Mouse (Mus musculus) CH12.LX (cell line): Measurements from ENCODE around the gene Polr3c. TPM values are rescaled to one million over a fixed set of nuclear protein-coding genes. Genes with fewer than 3 reads are reported as not detected.

Experiments used
- DNase-seq: peaks from one replicate; pipeline ENCODE4 v3.0.0-alpha.2; 2013; ENCODE audit errors: extremely low read depth
- H3K27ac ChIP-seq: 2 replicates; pipeline ENCODE4 v1.5.1; 2012; ENCODE audit warnings: low read depth, mild to moderate bottlenecking, control low read depth, moderate library complexity; ENCODE audit not compliant: insufficient read depth
- H3K27me3 ChIP-seq: replicated peaks from 2 replicates; pipeline ENCODE3; 2012; ENCODE audit warnings: inconsistent platforms
- H3K36me3 ChIP-seq, 2 experiments: replicated peaks in 1 of 2; 2 replicates each; pipeline versions ENCODE3 to v1.6.1; 2012; ENCODE audit warnings: inconsistent platforms in 1 of 2, low read length in 1 of 2, mild to moderate bottlenecking in 1 of 2, mixed read lengths in 1 of 2, moderate library complexity in 1 of 2; ENCODE audit not compliant: control insufficient read depth in 1 of 2, insufficient read depth in 1 of 2
- H3K4me1 ChIP-seq, 2 experiments: 2 replicates each; pipeline ENCODE4 v1.6.1; 2012; ENCODE audit warnings: inconsistent platforms in 1 of 2, moderate library complexity in 1 of 2; ENCODE audit not compliant: insufficient read depth in 2 of 2, control insufficient read depth in 1 of 2
- H3K4me2 ChIP-seq: 2 replicates; pipeline ENCODE4 v1.6.1; 2012; ENCODE audit warnings: low read depth, mild to moderate bottlenecking, control low read depth; ENCODE audit not compliant: poor library complexity, insufficient read depth, severe bottlenecking
- H3K4me3 ChIP-seq, 3 experiments: fragments of 150-350 bp in 1 of 3; sonication (generic) in 1 of 3; replicated peaks in 1 of 3; 2 replicates each; pipeline versions ENCODE3 to v1.5.1; 2011 to 2012; ENCODE audit warnings: low read depth in 2 of 3, low read length in 2 of 3, mild to moderate bottlenecking in 2 of 3, moderate library complexity in 2 of 3, control low read depth in 1 of 3, improper control_type of control experiment in 1 of 3, inconsistent platforms in 1 of 3, mixed read lengths in 1 of 3; ENCODE audit not compliant: poor library complexity in 1 of 3
- H3K79me2 ChIP-seq: replicated peaks from 2 replicates; pipeline ENCODE4 v1.6.1; 2012; ENCODE audit warnings: mild to moderate bottlenecking, moderate library complexity; ENCODE audit not compliant: control insufficient read depth, poor library complexity, insufficient read depth, severe bottlenecking; ENCODE audit errors: extremely low read depth
- H3K9ac ChIP-seq: 2 replicates; pipeline ENCODE4 v1.6.1; 2012; ENCODE audit warnings: low read depth, mild to moderate bottlenecking, control low read depth, moderate library complexity; ENCODE audit not compliant: insufficient read depth
- H3K9me3 ChIP-seq: replicated peaks from 2 replicates; pipeline ENCODE3; 2012; ENCODE audit warnings: low read length, inconsistent platforms, mixed read lengths
- CHD1 ChIP-seq: IDR thresholded peaks from 2 replicates; pipeline ENCODE4 v1.6.1; 2012; ENCODE audit warnings: low read depth, low read length, improper control_type of control experiment, inconsistent platforms
- CHD2 ChIP-seq: IDR thresholded peaks from 2 replicates; pipeline ENCODE4 v1.6.1; 2011; ENCODE audit warnings: low read length, improper control_type of control experiment
- CTCF ChIP-seq, 2 experiments: IDR thresholded peaks in 1 of 2; conservative IDR thresholded peaks in 1 of 2; 2 replicates each; pipeline ENCODE4 v1.5.1; 2011 to 2012; ENCODE audit warnings: low read depth in 2 of 2, low read length in 2 of 2, improper control_type of control experiment in 1 of 2, inconsistent platforms in 1 of 2, mild to moderate bottlenecking in 1 of 2, moderate library complexity in 1 of 2
- E2F4 ChIP-seq: IDR thresholded peaks from 2 replicates; pipeline ENCODE4 v1.6.1; 2011; ENCODE audit warnings: low read depth, low read length, improper control_type of control experiment; ENCODE audit not compliant: insufficient replicate concordance
- ETS1 ChIP-seq: conservative IDR thresholded peaks from 2 replicates; pipeline ENCODE4 v1.6.1; 2012; ENCODE audit warnings: low read depth, mild to moderate bottlenecking, inconsistent platforms, low read length, improper control_type of control experiment, moderate library complexity
- GABPA ChIP-seq: IDR thresholded peaks from 2 replicates; pipeline ENCODE4 v1.6.1; 2012; ENCODE audit warnings: low read depth, low read length, improper control_type of control experiment, inconsistent platforms; ENCODE audit not compliant: insufficient replicate concordance
- IRF4 ChIP-seq: IDR thresholded peaks from 2 replicates; pipeline ENCODE4 v1.6.1; 2014; ENCODE audit warnings: low read depth, mild to moderate bottlenecking, inconsistent platforms, low read length, improper control_type of control experiment
- JUND ChIP-seq: conservative IDR thresholded peaks from 2 replicates; pipeline ENCODE4 v1.6.1; 2011; ENCODE audit warnings: low read depth, low read length, improper control_type of control experiment
- MAFK ChIP-seq: IDR thresholded peaks from 2 replicates; pipeline ENCODE4 v1.6.1; 2011; ENCODE audit warnings: low read length, improper control_type of control experiment; ENCODE audit not compliant: insufficient replicate concordance
- MAX ChIP-seq: IDR thresholded peaks from 2 replicates; pipeline ENCODE4 v1.6.1; 2011; ENCODE audit warnings: low read length, improper control_type of control experiment
- MAZ ChIP-seq: IDR thresholded peaks from 2 replicates; pipeline ENCODE4 v1.6.1; 2012; ENCODE audit warnings: low read depth, mild to moderate bottlenecking, inconsistent platforms, low read length, improper control_type of control experiment, moderate library complexity
- MEF2A ChIP-seq: IDR thresholded peaks from 2 replicates; pipeline ENCODE4 v1.6.1; 2014; ENCODE audit warnings: low read depth, mild to moderate bottlenecking, inconsistent platforms, low read length, improper control_type of control experiment, borderline replicate concordance
- PAX5 ChIP-seq: IDR thresholded peaks from 2 replicates; pipeline ENCODE4 v1.6.1; 2012; ENCODE audit warnings: low read length, inconsistent platforms, mixed read lengths
- POLR2A ChIP-seq: IDR thresholded peaks from 2 replicates; pipeline ENCODE4 v1.6.1; 2011; ENCODE audit warnings: low read depth, mild to moderate bottlenecking, improper control_type of control experiment, low read length
- POLR2AphosphoS2 ChIP-seq: IDR thresholded peaks from 2 replicates; pipeline ENCODE4 v1.6.1; 2011; ENCODE audit warnings: low read depth, low read length, improper control_type of control experiment
- RAD21 ChIP-seq: IDR thresholded peaks from 2 replicates; pipeline ENCODE4 v1.6.1; 2011; ENCODE audit warnings: low read depth, mild to moderate bottlenecking, low read length, improper control_type of control experiment, moderate library complexity
- RCOR1 ChIP-seq: conservative IDR thresholded peaks from 2 replicates; pipeline ENCODE4 v1.6.1; 2012; ENCODE audit warnings: low read depth, mild to moderate bottlenecking, inconsistent platforms, low read length, improper control_type of control experiment
- SMC3 ChIP-seq: IDR thresholded peaks from 2 replicates; pipeline ENCODE4 v1.6.1; 2011; ENCODE audit warnings: low read depth, low read length, improper control_type of control experiment
- TBP ChIP-seq: conservative IDR thresholded peaks from 2 replicates; pipeline ENCODE4 v1.6.1; 2011; ENCODE audit warnings: low read depth, low read length, improper control_type of control experiment
- UBTF ChIP-seq: IDR thresholded peaks from 2 replicates; pipeline ENCODE4 v1.6.1; 2012; ENCODE audit warnings: low read depth, mild to moderate bottlenecking, inconsistent platforms, low read length, improper control_type of control experiment, moderate library complexity
- ZC3H11A ChIP-seq: IDR thresholded peaks from 2 replicates; pipeline ENCODE4 v1.6.1; 2012; ENCODE audit warnings: low read depth, mild to moderate bottlenecking, inconsistent platforms, low read length, improper control_type of control experiment
- ZKSCAN1 ChIP-seq: IDR thresholded peaks from 2 replicates; pipeline ENCODE4 v1.6.1; 2012; ENCODE audit warnings: low read depth, inconsistent platforms, low read length, improper control_type of control experiment, borderline replicate concordance
- ZNF384 ChIP-seq: IDR thresholded peaks from 2 replicates; pipeline ENCODE4 v1.6.1; 2012; ENCODE audit warnings: low read depth, low read length, improper control_type of control experiment, inconsistent platforms
- dilution Hi-C: fragments of 300-500 bp; cut with MboI; formaldehyde crosslinking; loops from 2 replicates; pipeline ENCODE4 v1.14.3; 2020; ENCODE audit warnings: low sequenced_read_pairs; ENCODE audit not compliant: extremely low pct_unique_long_range_greater_than_20kb, extremely low pct_ligation_motif_present
- in situ Hi-C: fragments of 300-500 bp; cut with MboI; formaldehyde crosslinking; loops from 3 replicates; pipeline ENCODE4 v1.14.3; 2019; ENCODE audit warnings: low sequenced_read_pairs, low pct_ligation_motif_present, low pct_unique_long_range_greater_than_20kb, mixed read lengths
- polyA plus RNA-seq: library from polyadenylated mRNA; unstranded; fragments of >175 nt; gene quantifications from 2 replicates; pipeline ENCODE4 v1.2.1, GENCODE M21; 2012; ENCODE audit warnings: low read depth; ENCODE audit not compliant: insufficient read length
- total RNA-seq, 2 experiments: library from RNA; depleted of rRNA; stranded (reverse); fragments of 300-350 nt in 1 of 2; fragments of >200 nt in 1 of 2; gene quantifications; 2 replicates each; pipeline ENCODE4 v1.2.3; 2012 to 2014

The Polr3c gene
- total and polyA plus RNA-seq, 3 experiments: 18.1 to 78.3 (median 34.5) TPM

- DNase-seq: no peak
- dilution Hi-C loops: no loop called here
- in situ Hi-C loops: no loop called here
Measured at GRCm38 (mm10) chr3:96735200-96735599, 7.8 kb upstream of the Polr3c start.

GRCm38 (mm10) chr3:96733984-96734383, 6.6 kb upstream of the Polr3c start:
- Histone ChIP-seq H3K9ac (no peak overlapping the region), H3K27me3 (no peaks in the 10 kb centered on the region), H3K36me3 (peaks cover 0 to 21% of the 10 kb centered on the region in 2 experiments)
- in situ Hi-C loops: no loop called here
- TF ChIP-seq MEF2A: no peak
- no peak for TF ChIP-seq ZC3H11A
- no peak for TF ChIP-seq ETS1
- TF ChIP-seq POLR2A: no peak
- TF ChIP-seq CHD1: no peak
- no peak for TF ChIP-seq MAX
- TF ChIP-seq SMC3: no peak
- no peak for TF ChIP-seq IRF4
- TF ChIP-seq E2F4: no peak
- no peak for TF ChIP-seq RAD21
- TF ChIP-seq POLR2AphosphoS2: no peak
- TF ChIP-seq MAFK: no peak
- TF ChIP-seq CHD2: no peak
- no peak for TF ChIP-seq RCOR1
- TF ChIP-seq ZNF384: no peak
- TF ChIP-seq ZKSCAN1: no peak
- no peak for TF ChIP-seq CTCF (conservative IDR thresholded peaks at IDR 0.05 in 1 of 2, IDR thresholded peaks at IDR 0.05 in 1 of 2; ENCODE audit: low read depth in 2 of 2, low read length in 2 of 2)
- no peak for TF ChIP-seq GABPA
- TF ChIP-seq JUND: no peak
- TF ChIP-seq, all 38 proteins: peak for 0
- dilution Hi-C loops: no loop called here
- peaks cover 6 to 64% of the 10 kb centered on the region in 2 experiments; a peak in 3 of 4 replicates for H3K4me1 ChIP-seq
- H3K27ac ChIP-seq: no peak overlapping the region
- H3K9me3 ChIP-seq: no peaks in the 10 kb centered on the region
- DNase-seq: no peak
- no peak overlapping the region for H3K4me3 ChIP-seq
- peaks cover 42% of the 10 kb centered on the region for H3K79me2 ChIP-seq
- no peak overlapping the region for H3K4me2 ChIP-seq

More at GRCm38 (mm10) chr3:96735200-96735599, 7.8 kb upstream of the Polr3c start:
- peaks cover 0 to 23% of the 10 kb centered on the region in 2 experiments for H3K36me3 ChIP-seq
- no peak overlapping the region for H3K27ac ChIP-seq
- TF ChIP-seq TBP (no peak), PAX5 (no peak), RCOR1 (no peak), UBTF (no peak), MAZ (no peak)
- H3K4me2 ChIP-seq: no peak overlapping the region
- H3K9ac ChIP-seq: no peak overlapping the region
- no peaks in the 10 kb centered on the region for H3K27me3 ChIP-seq
- H3K79me2 ChIP-seq: peaks cover 31% of the 10 kb centered on the region
- no peak overlapping the region for H3K4me3 ChIP-seq
- H3K9me3 ChIP-seq: no peaks in the 10 kb centered on the region
- peaks cover 6 to 57% of the 10 kb centered on the region in 2 experiments; a peak in 3 of 4 replicates for H3K4me1 ChIP-seq
